Mouse (Mus musculus) spleen, adult 12 weeks (tissue): ENCODE results near the gene Arhgap44.

Experiments
- DNase-seq: peaks from one replicate; pipeline ENCODE4 v3.0.0; 2022; ENCODE audit warnings: low spot score

Gene Arhgap44

DNA sequence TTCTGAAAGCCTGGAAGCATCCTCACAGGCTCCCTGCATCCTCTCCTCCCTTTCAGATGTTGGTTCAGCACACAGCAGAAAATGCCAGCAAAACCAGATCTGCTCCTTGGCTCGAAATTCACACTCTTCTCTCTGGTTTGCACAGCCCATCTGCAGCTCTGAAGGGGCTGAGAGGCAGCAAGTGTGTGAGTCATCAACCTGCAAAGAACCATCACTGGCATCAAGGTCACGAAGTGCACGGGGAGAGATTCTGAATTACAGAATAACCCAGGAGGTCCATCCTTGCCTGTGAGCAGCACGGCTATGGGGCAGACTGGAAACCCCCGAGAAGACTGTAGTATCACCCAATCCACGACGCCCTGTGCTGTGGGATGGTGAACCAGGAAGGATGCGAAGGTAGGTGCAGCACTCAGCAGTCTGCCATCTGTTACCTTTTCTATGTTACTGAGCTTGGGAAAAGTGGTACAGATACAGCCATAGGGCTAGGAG is 27.5 kb downstream of the Arhgap44 start:
- DNase-seq: no peak

DNA sequence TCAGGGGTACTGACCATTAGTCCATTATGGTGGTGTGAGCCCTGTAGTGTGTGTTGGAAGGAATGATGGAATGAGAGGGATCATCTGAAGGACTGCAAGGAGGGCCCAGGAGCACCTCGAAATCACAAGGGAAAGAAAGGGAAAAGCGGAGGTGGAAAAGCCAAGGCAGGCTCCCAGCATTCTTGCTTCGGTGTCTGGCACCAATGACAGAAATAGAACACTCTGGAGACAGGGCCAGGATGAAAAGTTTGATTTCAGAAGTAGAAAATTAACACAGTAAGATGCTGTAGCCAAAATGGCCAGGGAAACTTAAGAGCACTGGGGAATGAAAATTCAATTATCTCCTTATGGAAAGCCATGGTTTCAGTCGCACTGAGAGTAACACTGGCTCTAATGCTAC is 29.1 kb downstream of the Arhgap44 start:
- DNase-seq: no peak

DNA sequence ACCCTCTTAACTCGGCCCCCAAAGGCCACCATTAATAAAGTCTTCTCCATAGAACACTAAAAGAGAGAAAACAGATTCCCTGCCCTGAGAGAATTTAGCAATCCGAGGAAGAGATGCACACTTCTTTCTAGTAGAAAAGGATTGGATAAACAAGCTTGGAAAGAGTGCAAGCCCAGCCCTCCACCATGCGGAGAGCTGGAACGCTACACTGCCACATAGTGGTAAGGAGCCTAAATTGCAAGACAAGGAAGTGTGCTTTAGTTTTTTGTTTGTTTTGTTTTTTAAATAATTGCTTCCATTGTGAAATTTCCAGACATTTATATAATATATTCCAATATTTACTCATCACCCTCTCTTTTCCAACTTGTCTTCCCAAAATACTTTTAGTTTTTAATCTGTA is 33.7 kb downstream of the Arhgap44 start:
- no peak for DNase-seq

DNA sequence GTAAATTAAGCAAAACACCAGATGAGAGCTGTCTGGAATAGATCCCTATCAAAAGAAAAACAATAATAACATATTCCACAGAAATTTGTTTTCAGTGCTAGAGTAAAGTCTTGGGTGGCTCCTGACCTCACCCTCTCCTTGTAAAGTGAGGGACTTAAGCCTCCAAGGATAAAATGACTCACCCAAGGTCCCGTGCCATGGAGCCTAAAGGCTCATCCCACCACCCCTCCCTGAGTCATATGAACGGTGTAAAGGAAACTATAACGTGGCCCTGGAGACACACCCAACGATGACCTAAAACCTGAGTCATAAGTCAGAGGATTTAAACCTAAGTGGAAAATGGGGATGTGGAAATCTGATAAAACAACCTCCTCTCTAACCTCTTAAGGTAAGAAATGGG is 34.1 kb downstream of the Arhgap44 start:
- no peak for DNase-seq

DNA sequence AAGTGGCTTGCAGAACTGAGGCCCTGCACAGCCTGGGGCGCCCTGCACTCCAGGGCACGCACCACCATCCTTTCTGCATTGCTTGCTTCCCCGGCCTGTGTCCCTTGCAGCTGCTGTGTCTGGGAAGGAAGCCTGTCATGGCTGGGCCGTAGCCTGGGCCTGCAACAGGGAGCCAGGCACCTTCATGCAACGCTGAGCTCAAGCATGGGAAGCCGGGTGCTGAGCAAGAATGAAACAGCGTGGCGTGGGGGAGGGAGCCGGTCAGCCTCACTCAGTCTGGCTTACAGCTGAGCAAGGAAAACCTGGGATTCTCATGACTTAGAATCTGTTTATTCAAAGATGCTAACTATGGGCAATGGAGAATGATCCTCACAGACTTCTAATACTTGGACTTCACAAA is 36.2 kb downstream of the Arhgap44 start:
- no peak for DNase-seq

DNA sequence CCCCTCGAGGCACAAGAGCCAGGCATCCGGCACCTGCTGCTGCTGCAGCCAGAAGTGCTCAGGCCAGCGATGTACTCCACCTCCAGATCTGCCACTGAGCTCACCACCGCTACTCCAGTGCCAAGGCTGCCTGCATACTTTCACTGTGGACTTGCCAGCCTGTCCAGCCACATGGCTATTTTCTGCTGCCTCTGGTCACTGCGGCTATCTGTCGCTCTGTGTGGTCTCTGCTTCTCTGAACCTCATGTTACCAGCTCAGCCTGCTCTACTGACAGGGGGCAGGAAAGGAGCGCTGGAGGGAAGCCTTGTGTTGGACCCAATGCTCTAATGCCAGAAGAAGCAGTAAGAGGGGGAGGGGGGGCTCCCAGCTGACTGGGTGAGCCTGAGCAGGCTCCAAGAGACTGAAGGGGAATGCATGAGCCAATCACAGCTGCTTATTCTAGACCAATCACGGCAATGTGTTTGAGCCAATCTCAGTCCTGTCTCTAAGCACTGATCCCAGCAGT is 37.8 kb downstream of the Arhgap44 start:
- no peak for DNase-seq

DNA sequence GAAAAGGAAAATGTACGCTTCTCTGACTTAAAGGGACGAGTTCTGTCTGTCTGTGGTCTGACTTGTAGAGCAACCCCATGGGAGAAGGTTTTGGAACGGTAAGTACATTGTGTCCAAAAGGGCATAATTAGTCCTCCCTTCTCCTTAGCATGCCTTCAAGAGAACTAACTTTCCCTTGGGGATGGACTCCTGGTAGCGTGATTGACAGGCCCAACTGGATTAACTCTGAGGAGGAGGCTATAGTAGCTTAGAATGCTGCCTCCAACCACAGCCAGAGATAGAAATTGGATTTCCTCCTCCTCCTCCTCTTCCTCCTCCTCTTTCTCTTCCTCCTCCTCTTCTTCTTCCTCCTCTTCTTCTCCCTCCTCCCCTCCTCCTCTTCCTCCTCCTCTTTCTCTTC is 42.5 kb downstream of the Arhgap44 start:
- no peak for DNase-seq

DNA sequence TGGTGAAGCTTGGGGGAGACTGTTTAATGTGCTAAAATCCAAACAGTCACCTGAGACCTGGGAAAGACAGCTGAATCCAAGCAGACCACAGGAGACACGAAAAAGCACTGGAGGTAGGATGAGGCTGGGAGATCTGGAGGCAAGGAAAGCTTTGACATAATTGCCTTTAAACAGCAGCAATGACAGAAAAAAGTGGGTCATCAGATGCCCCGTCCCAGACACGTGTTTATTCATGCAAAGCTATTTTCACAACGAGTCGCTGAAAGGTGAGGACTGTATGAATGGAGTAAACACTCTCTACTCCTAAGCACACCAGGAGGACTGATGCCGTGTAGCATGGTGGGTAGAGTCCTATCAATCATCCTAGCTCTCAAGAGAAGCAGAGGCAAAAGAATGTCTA is 47.0 kb downstream of the Arhgap44 start:
- no peak for DNase-seq

DNA sequence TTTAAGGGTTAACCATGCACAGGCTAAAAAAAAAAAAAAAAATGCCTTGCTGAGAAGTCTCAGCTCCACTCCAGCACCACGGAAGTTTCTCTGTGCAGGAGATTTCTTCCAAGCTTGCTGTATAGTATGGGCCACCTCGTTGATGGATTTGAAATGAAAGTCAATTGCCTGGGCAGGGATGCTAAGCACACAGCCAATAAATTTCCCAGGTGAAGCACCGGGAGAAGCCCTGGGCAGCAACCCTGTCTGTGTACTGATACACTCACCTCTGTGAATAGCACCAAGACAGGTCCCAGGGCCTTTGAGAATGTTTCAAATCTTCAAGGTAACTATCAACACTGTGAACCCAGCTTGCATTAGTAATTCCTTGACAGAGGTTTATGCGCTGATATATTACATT is 50.7 kb downstream of the Arhgap44 start:
- DNase-seq: no peak

DNA sequence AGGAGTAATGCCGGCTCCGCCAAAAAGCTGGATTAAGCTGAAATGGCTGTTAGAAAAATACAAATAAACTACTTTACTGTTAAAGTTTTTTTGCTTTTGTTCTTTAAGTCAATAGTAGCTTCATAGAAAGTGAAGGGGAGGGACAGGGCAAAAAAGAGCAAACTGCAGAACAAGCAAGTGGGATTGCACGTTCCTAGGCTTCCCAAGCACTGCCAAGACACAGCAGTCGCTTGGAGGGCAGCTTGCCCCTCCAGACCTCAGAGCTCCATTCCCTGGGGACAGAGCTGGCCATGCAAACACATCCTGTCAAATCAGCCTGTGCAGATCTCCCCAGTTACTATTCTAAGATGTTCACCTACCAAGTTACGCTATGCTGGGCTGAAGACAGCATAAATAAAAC is 51.1 kb downstream of the Arhgap44 start:
- no peak for DNase-seq

DNA sequence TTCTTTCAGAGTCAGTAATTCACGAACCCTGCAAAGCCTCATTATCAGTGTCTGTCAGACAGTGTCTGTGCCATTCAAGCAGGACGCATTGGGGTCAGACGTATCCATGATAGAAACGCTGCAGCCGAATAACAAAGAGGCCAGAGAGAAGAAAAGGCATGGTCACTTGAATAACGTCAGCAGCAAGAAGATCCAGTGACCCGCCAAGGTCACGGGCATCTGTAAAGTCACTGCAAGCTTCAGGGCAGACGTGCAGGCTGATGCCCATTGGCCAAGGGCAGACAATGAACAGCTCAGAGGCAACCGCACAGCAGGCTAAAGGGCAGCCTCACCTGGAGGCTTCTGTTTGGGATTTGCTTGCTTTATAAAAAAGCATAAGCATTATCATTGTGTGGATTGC is 52.7 kb downstream of the Arhgap44 start:
- DNase-seq: no peak

DNA sequence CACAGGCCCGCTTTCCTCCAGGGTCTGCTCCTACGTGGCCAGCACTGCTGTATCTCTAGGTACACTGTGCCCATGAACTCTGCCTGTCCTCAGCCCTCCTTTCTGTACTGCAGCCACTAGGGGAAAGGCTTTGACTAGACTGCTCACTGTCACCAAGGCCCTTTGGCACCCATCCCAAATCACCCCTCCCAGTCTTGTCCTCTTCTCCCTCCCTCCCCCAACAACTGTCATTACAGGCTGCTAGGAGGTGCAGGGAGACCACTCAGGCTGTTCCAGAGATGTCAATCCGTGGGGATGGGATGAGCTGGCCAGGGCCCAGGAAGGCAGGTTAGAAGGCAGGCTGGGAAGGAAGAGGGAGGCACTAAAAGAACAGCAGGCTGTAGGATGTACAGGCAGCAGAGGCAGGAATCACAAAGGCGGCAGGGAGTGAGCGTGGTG is 55.0 kb downstream of the Arhgap44 start:
- DNase-seq: no peak

DNA sequence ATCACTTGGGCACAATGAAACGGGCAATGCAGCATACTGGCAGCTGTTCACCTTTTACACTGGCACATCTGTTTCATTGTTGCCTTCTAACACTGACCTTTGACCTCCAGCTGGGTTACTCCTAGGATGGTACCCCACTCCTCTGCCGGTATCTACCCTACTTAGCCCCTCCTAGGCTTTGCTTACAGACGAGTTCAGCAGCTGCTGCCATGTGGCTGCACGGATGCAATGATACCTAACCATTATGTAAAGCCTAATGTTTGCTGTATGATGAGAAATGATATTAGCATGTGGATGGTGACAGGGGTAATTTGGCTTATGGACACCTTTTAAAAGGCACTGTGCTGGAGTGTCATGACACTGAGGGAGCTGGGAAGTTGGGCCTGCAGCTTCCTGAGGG is 55.6 kb downstream of the Arhgap44 start:
- no peak for DNase-seq

DNA sequence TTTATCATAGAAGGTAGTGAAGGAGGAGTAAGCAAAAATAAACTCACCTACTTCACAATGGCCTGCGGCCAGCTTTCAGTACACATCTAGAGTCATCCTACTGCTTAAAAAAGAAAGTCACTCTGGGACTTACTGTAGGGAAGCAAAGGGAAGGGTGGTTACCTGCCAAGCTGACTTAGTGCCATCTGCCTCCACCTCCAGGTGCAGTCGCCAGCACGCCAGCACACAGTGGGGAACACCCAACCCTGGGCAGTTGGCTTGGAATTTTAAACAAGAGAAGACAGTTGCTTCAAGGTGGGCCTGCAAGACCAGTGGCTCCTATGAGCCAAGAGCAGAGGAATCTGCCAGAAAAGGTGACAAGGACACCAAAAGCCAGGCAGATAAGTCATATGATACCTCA is 58.7 kb downstream of the Arhgap44 start:
- DNase-seq: no peak

DNA sequence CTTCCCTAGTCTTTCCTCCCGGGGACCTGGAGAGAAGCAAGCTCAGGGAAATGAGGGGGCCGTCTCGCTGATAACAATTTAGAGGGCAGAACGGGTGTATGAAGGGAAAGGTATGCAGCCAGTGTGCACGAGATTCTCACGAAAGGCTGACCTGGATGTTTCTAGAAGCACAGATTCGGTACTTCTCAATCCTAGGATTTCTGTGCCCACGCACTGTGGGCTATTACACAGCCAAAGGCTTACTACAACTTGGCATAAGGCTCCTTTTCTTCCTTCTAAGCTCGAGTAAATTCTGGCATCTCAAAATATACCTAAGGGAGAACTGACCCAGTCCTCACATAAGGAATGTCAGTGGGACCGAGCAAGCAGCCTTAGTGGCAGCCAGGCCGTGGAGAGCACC is 61.6 kb downstream of the Arhgap44 start:
- DNase-seq: no peak

DNA sequence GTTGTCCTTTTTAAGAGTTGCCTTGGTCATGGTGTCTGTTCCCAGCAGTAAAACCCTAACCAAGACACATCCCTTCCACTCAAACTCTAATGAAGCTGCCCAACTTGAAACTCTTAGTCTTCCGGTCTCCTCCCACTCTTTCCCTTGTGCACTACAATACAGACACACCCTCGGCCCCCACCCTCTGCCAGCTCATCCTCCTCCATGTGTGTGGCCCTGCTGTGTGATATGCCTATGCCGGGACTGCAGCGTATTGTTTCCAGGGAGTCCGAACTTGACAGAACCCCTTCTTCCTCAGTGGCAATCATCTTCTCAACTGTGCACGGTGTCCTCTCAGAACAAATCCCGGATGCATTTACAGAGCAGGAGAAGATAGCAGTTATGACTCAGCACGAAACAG is 62.7 kb downstream of the Arhgap44 start:
- no peak for DNase-seq

DNA sequence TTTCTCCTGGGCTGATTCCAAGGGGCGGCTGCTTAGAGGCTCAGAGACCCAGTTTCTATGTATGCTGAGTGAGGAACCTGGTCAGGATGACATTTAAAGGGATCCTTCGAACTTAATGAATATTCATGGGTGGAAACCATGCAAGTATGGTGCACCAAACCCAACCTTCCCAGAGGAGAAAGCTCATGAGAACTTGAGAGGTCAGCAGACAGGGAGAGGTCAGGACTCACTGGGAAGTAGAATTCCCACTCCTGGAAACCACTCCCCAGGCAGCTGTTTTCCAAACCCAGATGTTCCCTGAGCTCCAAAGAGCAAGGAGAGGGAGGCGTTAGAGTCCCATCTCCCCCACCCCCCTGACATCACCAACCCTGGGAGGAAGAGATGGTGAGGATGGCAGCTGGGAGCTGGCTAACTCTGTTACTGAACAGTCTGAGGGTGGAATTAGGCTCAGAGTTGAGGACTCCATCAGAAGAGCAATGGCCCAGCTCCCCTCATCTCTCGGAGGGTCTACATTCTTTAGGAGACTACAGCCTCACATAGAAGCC is 65.2 kb downstream of the Arhgap44 start:
- no peak for DNase-seq

DNA sequence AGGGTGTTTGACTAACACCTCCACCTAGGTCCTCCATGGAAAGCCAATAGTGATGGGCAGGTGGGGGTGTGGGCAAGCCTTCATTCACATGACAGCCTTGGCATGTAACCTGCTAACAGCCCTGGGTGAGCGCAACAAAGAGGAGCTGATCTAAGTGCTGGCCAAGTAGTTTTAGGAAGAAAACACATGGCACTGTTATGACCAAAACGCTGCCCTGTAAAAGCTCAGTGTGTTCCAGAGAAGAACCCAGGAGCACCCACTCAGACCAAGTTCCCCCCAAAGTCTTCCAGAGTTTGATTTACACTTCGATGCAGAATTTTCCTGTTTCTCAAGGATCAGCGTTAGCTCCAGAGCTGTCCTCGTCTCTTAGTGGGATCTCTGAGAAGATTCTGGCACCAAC is 65.9 kb downstream of the Arhgap44 start:
- no peak for DNase-seq

DNA sequence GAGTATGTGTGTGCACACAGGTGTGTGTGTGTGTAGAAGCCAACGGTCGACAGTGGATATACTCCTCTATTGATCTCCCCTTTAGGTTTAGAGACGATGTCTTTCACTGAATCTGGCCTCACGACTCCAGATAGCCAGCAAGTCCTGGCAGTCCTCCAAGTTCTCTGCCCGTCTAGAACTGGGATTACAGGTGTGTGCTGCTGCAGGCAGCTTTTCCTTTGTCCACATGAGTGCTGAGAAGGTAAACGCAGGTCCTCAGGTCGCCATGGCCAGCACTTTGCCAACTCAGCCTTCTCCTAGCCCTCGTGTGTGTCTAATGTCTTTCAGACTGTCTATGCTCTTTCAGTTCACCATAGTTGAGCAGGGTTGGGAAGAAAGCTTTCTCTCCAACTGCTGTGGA is 69.9 kb downstream of the Arhgap44 start:
- no peak for DNase-seq

DNA sequence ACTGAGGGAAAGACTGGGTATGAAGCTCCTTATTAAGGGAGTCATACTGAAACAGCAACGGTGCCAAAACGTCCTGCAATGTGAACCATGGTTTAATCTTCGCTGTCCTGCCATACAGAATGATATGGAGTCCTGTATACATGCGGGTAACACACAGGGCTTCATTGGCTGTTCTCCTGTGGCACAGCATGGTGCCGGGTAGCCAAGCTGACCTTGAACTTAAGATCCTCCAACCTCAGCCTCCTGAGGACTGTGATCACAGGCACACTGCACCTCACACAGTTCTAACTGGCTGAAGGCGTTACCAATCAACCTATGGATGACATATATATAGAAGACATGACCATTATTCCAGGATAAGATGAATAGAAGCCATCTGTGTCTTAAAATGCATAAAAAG is 72.4 kb downstream of the Arhgap44 start:
- no peak for DNase-seq

DNA sequence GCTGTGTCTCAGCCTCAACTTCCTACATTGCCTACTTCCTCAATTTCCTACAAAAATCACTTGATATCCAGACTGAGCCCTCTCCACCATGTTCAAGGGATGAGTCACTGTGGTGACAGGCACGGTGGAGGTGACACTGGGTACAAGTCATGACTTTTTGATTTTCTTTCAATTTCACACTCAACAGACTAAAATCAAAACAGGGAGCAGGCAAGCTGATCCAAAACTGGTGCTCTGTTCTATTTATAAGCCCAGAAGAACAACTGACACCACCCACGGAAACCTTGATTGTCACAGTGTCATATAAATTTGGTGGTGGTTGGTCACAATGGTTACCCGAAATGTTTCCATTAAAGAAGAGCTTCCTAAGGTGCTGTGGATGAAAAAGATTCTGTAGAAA is 72.8 kb downstream of the Arhgap44 start:
- no peak for DNase-seq

DNA sequence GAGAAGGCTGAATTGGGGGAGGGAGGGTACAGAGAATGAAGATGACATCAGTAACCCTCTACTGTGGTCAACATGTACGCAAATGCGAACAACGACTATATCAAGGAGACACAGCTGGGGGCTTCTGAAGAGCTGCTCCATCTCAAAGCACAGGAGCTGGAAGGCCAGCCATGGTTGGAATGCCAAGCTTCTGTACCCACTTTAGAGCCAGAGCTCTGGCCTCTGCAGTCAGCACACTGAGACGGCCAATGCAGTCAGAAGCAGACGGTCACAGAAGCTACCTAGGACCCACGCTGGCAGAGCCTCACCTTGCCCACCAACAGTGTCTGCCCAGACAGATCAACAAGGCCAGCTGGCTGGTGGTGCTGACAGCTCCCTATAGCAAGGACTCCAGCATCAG is 73.5 kb downstream of the Arhgap44 start:
- DNase-seq: no peak

DNA sequence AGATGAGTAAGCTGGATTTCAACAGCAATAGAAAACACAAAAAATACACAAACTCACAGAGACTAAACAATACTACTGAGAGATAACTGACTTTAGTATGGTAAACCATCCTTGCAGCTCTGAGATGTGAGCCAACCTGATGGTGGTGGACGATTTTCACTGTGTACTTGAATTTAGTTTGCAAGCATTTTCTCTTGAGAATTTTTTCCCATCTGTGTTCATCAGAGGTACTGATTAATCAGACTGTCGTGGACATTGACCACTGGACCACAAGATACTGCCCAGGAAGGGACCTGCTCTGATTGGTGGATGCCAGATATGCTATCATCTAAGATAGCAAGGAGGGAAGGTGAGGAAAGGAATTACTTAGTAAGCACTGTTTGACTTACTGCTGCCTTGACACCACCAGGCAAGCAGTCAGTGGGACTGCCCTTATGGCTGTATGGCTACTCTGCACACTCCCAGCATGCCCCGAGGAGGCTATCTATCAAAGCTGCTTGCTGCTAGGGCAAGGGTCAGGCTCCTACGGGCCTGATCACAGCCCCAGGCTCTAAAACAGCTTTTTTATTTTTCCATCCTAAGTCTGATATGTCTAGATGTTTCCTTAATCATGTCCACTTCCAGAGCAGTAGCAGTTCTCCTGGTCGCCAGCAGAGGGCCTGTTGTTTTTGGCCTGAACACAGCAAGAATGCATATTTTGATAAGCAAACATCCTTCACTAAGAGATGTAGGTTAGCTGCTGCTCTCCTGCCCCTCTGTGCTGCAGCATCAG is 74.1 kb downstream of the Arhgap44 start:
- no peak for DNase-seq

DNA sequence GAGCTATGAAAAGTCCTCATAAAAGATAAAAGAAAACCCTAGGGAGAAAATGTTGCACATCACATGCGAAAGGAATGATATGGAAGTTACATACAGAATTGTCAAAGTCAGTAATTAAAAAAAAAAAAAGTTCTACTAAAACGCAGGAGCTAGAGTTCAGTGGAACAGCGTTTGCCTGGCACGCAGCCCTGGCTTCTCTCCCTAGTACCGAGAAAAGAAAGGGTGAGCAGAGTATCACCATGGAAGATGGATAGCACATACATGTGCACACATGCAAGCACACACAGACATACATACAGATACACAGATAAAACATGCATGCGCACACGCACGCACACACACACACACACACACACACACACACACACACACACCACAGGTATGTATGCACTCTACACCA is 82.0 kb downstream of the Arhgap44 start:
- no peak for DNase-seq
